Mouse (Mus musculus): ENCODE measurements at regions not wholly inside any gene's neighbourhood (a gene's known extent, or its start where the extent isn't known, plus 50 kb on each side); places are given as distances from the start of the nearest gene placed in this dataset.
"Not testable (repeated sequence)": the region's sequence is repeated elsewhere in the genome, so short reads cannot be mapped to it uniquely, and the experiment has no call there.

- no peaks in the 10 kb centered on the region for H3K9me3 ChIP-seq (ENCODE audit: low read length)
- no peak for TF ChIP-seq CTCF (IDR thresholded peaks at IDR 0.05; ENCODE audit: low read depth)
- H3K4me2 ChIP-seq (ENCODE audit: low read depth), result no peak overlapping the region
- H3K4me3 ChIP-seq (ENCODE audit: low read depth, low read length), result no peak overlapping the region
- no peak overlapping the region for H3K27ac ChIP-seq (ENCODE audit: low read depth, low read length)
- WGBS, result 65% methylated on average over 3 of the region's 3 CpGs
- peak; percentile 62 for ATAC-seq
- peak; percentile 12 for DNase-seq
- H3K9ac ChIP-seq, result no peak overlapping the region
- no peaks in the 10 kb centered on the region for H3K27me3 ChIP-seq (ENCODE audit: insufficient read depth, low read length)
- H3K36me3 ChIP-seq (ENCODE audit: insufficient read depth), result no peaks in the 10 kb centered on the region
- H3K4me1 ChIP-seq (ENCODE audit: insufficient read depth), result no peaks in the 10 kb centered on the region
Measured at GRCm38 (mm10) chr1:145910637-145911369, 583.8 kb upstream of the Brinp3 start.

GRCm38 (mm10) chr1:145935798-145936197 lies 558.8 kb upstream of the Brinp3 start:
- Histone ChIP-seq H3K9ac (no peak overlapping the region), H3K4me3 (ENCODE audit: low read depth, low read length) (no peak overlapping the region), H3K4me2 (ENCODE audit: low read depth) (no peak overlapping the region), H3K4me1 (ENCODE audit: insufficient read depth) (no peaks in the 10 kb centered on the region), H3K9me3 (ENCODE audit: low read length) (no peaks in the 10 kb centered on the region), H3K27me3 (ENCODE audit: insufficient read depth, low read length) (no peaks in the 10 kb centered on the region), H3K27ac (ENCODE audit: low read depth, low read length) (no peak overlapping the region), H3K36me3 (ENCODE audit: insufficient read depth) (no peaks in the 10 kb centered on the region)
- no peak for TF ChIP-seq CTCF (IDR thresholded peaks at IDR 0.05; ENCODE audit: low read depth)
- DNase-seq (no peak), ATAC-seq (no peak)
- 84% methylated on average over 5 of the region's 5 CpGs for WGBS

DNA sequence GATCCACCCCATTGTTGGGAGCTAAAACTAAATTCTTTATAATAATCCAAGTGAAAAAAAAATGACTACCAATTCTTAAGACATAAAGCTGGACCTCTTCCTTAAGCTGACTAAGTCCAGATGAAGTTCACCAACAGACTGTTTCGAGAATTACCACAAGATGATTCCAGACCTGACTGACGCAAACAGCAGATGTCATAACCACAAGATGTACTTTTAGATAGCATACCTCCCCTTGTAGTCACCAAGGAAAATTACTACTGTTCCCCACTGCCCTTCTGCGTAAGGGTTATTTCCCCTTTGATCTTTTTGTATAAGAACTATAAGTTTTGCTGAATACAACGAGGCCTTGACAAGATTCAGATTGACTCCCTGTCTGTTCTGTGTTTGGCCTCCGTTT lies 536.8 kb upstream of the Brinp3 start:
- not testable (repeated sequence) for ATAC-seq; H3K4me2 ChIP-seq (ENCODE audit: low read depth); H3K4me3 ChIP-seq (ENCODE audit: low read depth, low read length); H3K9me3 ChIP-seq (ENCODE audit: low read length); H3K27ac ChIP-seq (ENCODE audit: low read depth, low read length); DNase-seq; H3K27me3 ChIP-seq (ENCODE audit: insufficient read depth, low read length); H3K9ac ChIP-seq; H3K36me3 ChIP-seq (ENCODE audit: insufficient read depth); H3K4me1 ChIP-seq (ENCODE audit: insufficient read depth)
- WGBS, result 88% methylated on average over 5 of the region's 5 CpGs

DNA sequence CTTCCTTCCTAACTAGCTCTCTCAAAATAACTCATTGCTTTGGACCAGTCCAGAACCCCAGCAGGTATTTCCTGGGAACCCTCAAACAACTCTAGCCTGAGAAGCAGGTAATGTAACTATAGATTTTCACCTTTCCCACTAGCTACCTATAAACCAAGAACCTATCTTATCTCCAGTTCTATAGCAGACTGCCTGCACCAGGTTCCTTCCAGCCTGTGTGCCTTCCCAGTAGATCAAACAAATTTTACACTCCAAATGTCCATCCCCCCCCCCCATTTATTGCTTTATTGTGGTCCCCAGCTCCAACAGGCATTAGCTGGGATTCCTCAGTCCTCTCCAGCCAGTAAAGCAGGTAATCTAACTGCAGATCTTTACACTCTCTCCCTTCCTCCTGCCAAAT lies 532.3 kb upstream of the Brinp3 start:
- ATAC-seq, result no peak
- H3K27me3 ChIP-seq (ENCODE audit: insufficient read depth, low read length), result no peaks in the 10 kb centered on the region
- no peak overlapping the region for H3K4me2 ChIP-seq (ENCODE audit: low read depth)
- no peaks in the 10 kb centered on the region for H3K36me3 ChIP-seq (ENCODE audit: insufficient read depth)
- H3K9ac ChIP-seq, result no peak overlapping the region
- no peak overlapping the region for H3K4me3 ChIP-seq (ENCODE audit: low read depth, low read length)
- no peaks in the 10 kb centered on the region for H3K4me1 ChIP-seq (ENCODE audit: insufficient read depth)
- H3K9me3 ChIP-seq (ENCODE audit: low read length), result no peaks in the 10 kb centered on the region
- H3K27ac ChIP-seq (ENCODE audit: low read depth, low read length), result no peak overlapping the region
- DNase-seq, result no peak
- no peak for TF ChIP-seq CTCF (IDR thresholded peaks at IDR 0.05; ENCODE audit: low read depth)

DNA sequence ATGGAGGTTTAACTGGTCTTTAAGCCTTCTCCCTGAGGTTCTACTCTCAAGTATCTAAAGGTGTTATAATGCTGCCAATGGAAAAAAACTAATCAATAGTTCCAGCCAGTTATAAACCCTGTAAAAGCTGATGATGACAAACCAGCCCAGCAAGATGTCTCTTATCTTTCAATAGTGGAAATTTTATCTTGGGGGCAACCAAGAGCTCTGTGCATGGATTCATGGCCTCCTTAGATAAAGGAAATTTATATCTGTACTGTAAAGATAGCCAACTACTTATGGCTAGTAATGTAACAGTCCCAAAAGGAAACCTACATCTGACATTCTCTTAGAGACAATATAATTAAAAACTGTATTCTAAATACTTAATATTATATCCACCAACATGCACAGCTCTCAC lies 526.5 kb upstream of the Brinp3 start:
- Histone ChIP-seq H3K36me3 (ENCODE audit: insufficient read depth) (no peaks in the 10 kb centered on the region), H3K27me3 (ENCODE audit: insufficient read depth, low read length) (no peaks in the 10 kb centered on the region), H3K4me2 (ENCODE audit: low read depth) (no peak overlapping the region), H3K4me3 (ENCODE audit: low read depth, low read length) (no peak overlapping the region), H3K9me3 (ENCODE audit: low read length) (no peaks in the 10 kb centered on the region), H3K9ac (no peak overlapping the region), H3K4me1 (ENCODE audit: insufficient read depth) (no peaks in the 10 kb centered on the region), H3K27ac (ENCODE audit: low read depth, low read length) (no peak overlapping the region)
- no peak for DNase-seq
- no peak for ATAC-seq
- no peak for TF ChIP-seq CTCF (IDR thresholded peaks at IDR 0.05; ENCODE audit: low read depth)

- 76% methylated on average over 2 of the region's 2 CpGs for WGBS
- H3K4me1 ChIP-seq (ENCODE audit: insufficient read depth), result no peaks in the 10 kb centered on the region
- no peak overlapping the region for H3K27ac ChIP-seq (ENCODE audit: low read depth, low read length)
- TF ChIP-seq CTCF (IDR thresholded peaks at IDR 0.05; ENCODE audit: low read depth), result no peak
- no peak for ATAC-seq
- H3K9ac ChIP-seq, result no peak overlapping the region
- no peaks in the 10 kb centered on the region for H3K36me3 ChIP-seq (ENCODE audit: insufficient read depth)
- no peak overlapping the region for H3K4me2 ChIP-seq (ENCODE audit: low read depth)
- no peak overlapping the region for H3K4me3 ChIP-seq (ENCODE audit: low read depth, low read length)
- DNase-seq, result no peak
- no peaks in the 10 kb centered on the region for H3K9me3 ChIP-seq (ENCODE audit: low read length)
- no peaks in the 10 kb centered on the region for H3K27me3 ChIP-seq (ENCODE audit: insufficient read depth, low read length)
Measured at GRCm38 (mm10) chr1:145972416-145972815, 522.1 kb upstream of the Brinp3 start.

GRCm38 (mm10) chr1:146002010-146002409 lies 492.6 kb upstream of the Brinp3 start:
- ATAC-seq (no peak), DNase-seq (no peak)
- H3K9ac ChIP-seq, result no peak overlapping the region
- TF ChIP-seq CTCF (IDR thresholded peaks at IDR 0.05; ENCODE audit: low read depth), result no peak
- no peaks in the 10 kb centered on the region for H3K9me3 ChIP-seq (ENCODE audit: low read length)
- no peak overlapping the region for H3K4me3 ChIP-seq (ENCODE audit: low read depth, low read length)
- no peaks in the 10 kb centered on the region for H3K36me3 ChIP-seq (ENCODE audit: insufficient read depth)
- no peak overlapping the region for H3K4me2 ChIP-seq (ENCODE audit: low read depth)
- no peaks in the 10 kb centered on the region for H3K27me3 ChIP-seq (ENCODE audit: insufficient read depth, low read length)
- H3K27ac ChIP-seq (ENCODE audit: low read depth, low read length), result no peak overlapping the region
- H3K4me1 ChIP-seq (ENCODE audit: insufficient read depth), result no peaks in the 10 kb centered on the region
- WGBS, result 72% methylated on average over 1 of the region's 1 CpGs
